Comparison of ENCODE assay signal across 8 mouse cellular contexts in genomic region chr10:59915196-59915962, GRCm38 (mm10). TPM values are rescaled to one million over a fixed set of nuclear protein-coding genes. Genes with fewer than 3 reads are reported as not detected.
DNase-seq lines count a peak whose midpoint lies in the region; ATAC-seq and TF ChIP-seq lines count a peak whose summit lies in the region.

No protein-coding gene starts in this region.

- H3K27ac ChIP-seq in heart, embryonic 10.5 days, result 0 out of 2 replicates have a peak overlapping the region, but pooled peaks have one; percentile 8
- H3K27ac ChIP-seq in lung, postnatal 0 days (ENCODE audit: low read length), result peak overlapping the region; percentile 84
- H3K27ac ChIP-seq in heart, embryonic 14.5 days (replicated peaks in 1 of 2; ENCODE audit: control insufficient read depth in 1 of 2, insufficient read depth in 1 of 2, low read depth in 2 of 2, low read length in 2 of 2), result peak overlapping the region; percentile 88 to 97
- H3K27ac ChIP-seq in midbrain, postnatal 0 days (ENCODE audit: low read depth, low read length), result no peak overlapping the region

- H3K27me3 ChIP-seq in heart, embryonic 10.5 days (ENCODE audit: insufficient read depth, poor library complexity, severe bottlenecking), result peaks cover 11% of the 10 kb centered on the region; the same call in 1 of the 2 replicates
- no peaks in the 10 kb centered on the region for H3K27me3 ChIP-seq in lung, postnatal 0 days (replicated peaks; ENCODE audit: insufficient read depth, low read length)
- H3K27me3 ChIP-seq in heart, embryonic 14.5 days (ENCODE audit: control insufficient read depth, insufficient read depth, low read length), result no peaks in the 10 kb centered on the region
- no peaks in the 10 kb centered on the region for H3K27me3 ChIP-seq in midbrain, postnatal 0 days (ENCODE audit: insufficient read depth, low read length)

- no peak overlapping the region for H3K4me2 ChIP-seq in lung, postnatal 0 days (replicated peaks; ENCODE audit: low read depth, low read length)
- peak overlapping the region; percentile 69; the same call in 1 of the 2 replicates for H3K4me2 ChIP-seq in heart, embryonic 14.5 days (ENCODE audit: low read length)
- no peak overlapping the region for H3K4me2 ChIP-seq in midbrain, postnatal 0 days (ENCODE audit: low read depth, low read length, poor library complexity, severe bottlenecking)

- peaks cover 35% of the 10 kb centered on the region for H3K4me1 ChIP-seq in heart, embryonic 10.5 days
- peaks cover 31% of the 10 kb centered on the region; the same call in 1 of the 2 replicates for H3K4me1 ChIP-seq in lung, postnatal 0 days (ENCODE audit: insufficient read depth, low read depth, low read length)
- H3K4me1 ChIP-seq in heart, embryonic 14.5 days (ENCODE audit: control insufficient read depth in 2 of 2, insufficient read depth in 2 of 2, low read length in 2 of 2), result peaks cover 28 to 54% of the 10 kb centered on the region in 2 experiments
- H3K4me1 ChIP-seq in midbrain, postnatal 0 days (ENCODE audit: insufficient read depth, low read length), result peaks cover 5% of the 10 kb centered on the region; the same call in 1 of the 2 replicates

- H3K9ac ChIP-seq in lung, postnatal 0 days (replicated peaks; ENCODE audit: low read depth), result no peak overlapping the region
- H3K9ac ChIP-seq in heart, embryonic 14.5 days (ENCODE audit: low read length), result no peak overlapping the region
- no peak overlapping the region for H3K9ac ChIP-seq in midbrain, postnatal 0 days (replicated peaks; ENCODE audit: low read length, poor library complexity, severe bottlenecking)

- 84% methylated on average over 8 of the region's 8 CpGs for WGBS in heart, embryonic 10.5 days
- WGBS in lung, postnatal 0 days, result 73% methylated on average over 8 of the region's 8 CpGs
- 80% methylated on average over 8 of the region's 8 CpGs for WGBS in heart, embryonic 14.5 days
- 92% methylated on average over 8 of the region's 8 CpGs for WGBS in midbrain, postnatal 0 days

- no peak for DNase-seq in heart, embryonic 10.5 days (ENCODE audit: low spot score)
- no peak for DNase-seq in heart, adult 8-10 months (ENCODE audit: low spot score)
- DNase-seq in lung, postnatal 0 days (ENCODE audit: low spot score), result no peak
- no peak for DNase-seq in lung, postnatal 4 days
- peak; percentile 49 for DNase-seq in testis, postnatal 10 days (ENCODE audit: low spot score)
- DNase-seq in spleen, postnatal 10 days (ENCODE audit: low spot score in 2 of 2), result no peak
- no peak for DNase-seq in midbrain, postnatal 0 days (ENCODE audit: low spot score)

- no peak for ATAC-seq in lung, postnatal 0 days
- no peak for ATAC-seq in heart, embryonic 14.5 days (ENCODE audit: insufficient number of reproducible peaks, insufficient read depth, low FRiP score, low read depth)
- no peak for ATAC-seq in midbrain, postnatal 0 days (ENCODE audit: low FRiP score)

- TF ChIP-seq CTCF in lung, postnatal 0 days (IDR thresholded peaks at IDR 0.05), result no peak
- TF ChIP-seq CTCF in midbrain, postnatal 0 days (IDR thresholded peaks at IDR 0.05), result no peak

- H3K4me3 ChIP-seq in heart, embryonic 10.5 days, result no peak overlapping the region
- H3K4me3 ChIP-seq in lung, postnatal 0 days (ENCODE audit: low read depth, low read length), result no peak overlapping the region
- H3K4me3 ChIP-seq in heart, embryonic 14.5 days (ENCODE audit: control insufficient read depth in 1 of 2, insufficient read depth in 1 of 2, low read depth in 1 of 2, low read length in 2 of 2), result no peak overlapping the region
- H3K4me3 ChIP-seq in midbrain, postnatal 0 days (ENCODE audit: low read depth, low read length), result no peak overlapping the region

- H3K9me3 ChIP-seq in heart, embryonic 10.5 days, result no peaks in the 10 kb centered on the region
- H3K9me3 ChIP-seq in lung, postnatal 0 days (ENCODE audit: low read length), result no peaks in the 10 kb centered on the region
- H3K9me3 ChIP-seq in heart, embryonic 14.5 days (ENCODE audit: control insufficient read depth, low read length), result no peaks in the 10 kb centered on the region
- no peaks in the 10 kb centered on the region for H3K9me3 ChIP-seq in midbrain, postnatal 0 days (ENCODE audit: low read length)

- H3K36me3 ChIP-seq in heart, embryonic 10.5 days, result no peaks in the 10 kb centered on the region
- no peaks in the 10 kb centered on the region for H3K36me3 ChIP-seq in lung, postnatal 0 days (ENCODE audit: insufficient read depth, low read length)
- no peaks in the 10 kb centered on the region for H3K36me3 ChIP-seq in heart, embryonic 14.5 days (ENCODE audit: control insufficient read depth, insufficient read depth, low read length)
- H3K36me3 ChIP-seq in midbrain, postnatal 0 days (ENCODE audit: insufficient read depth, low read length), result no peaks in the 10 kb centered on the region

- TF ChIP-seq EP300 in lung, postnatal 0 days (IDR thresholded peaks at IDR 0.05), result no peak

RNA-seq across cellular contexts. Expression of gene Dnajb12, which starts 36.0 kb away (rescaled TPM):
- polyA plus RNA-seq in heart, embryonic 10.5 days (2016; fragmentation: Nextera tagmentation; extraction: Ambion mirVana), result 28.8 and 32.0 TPM in 2 replicates
- 10 to 100 TPM; 38.1 to 44.8 (median 44.4) TPM for total RNA-seq in heart, adult 8-10 months (2022)
- 19.8 and 24.4 TPM in 2 replicates for polyA plus RNA-seq in lung, postnatal 0 days (2015; fragmentation: Nextera tagmentation; extraction: Ambion mirVana)
- polyA plus RNA-seq in heart, embryonic 14.5 days (2014; fragmentation: Nextera tagmentation; extraction: Ambion mirVana), result 26.9 and 28.6 TPM in 2 replicates
- total RNA-seq in midbrain, postnatal 0 days (2014; rRNA removed), result 47.9 and 51.6 TPM in 2 replicates
- 25.7 and 26.3 TPM in 2 replicates for polyA plus RNA-seq in midbrain, postnatal 0 days (2015; fragmentation: Nextera tagmentation; extraction: Ambion mirVana)

RNA-seq across cellular contexts. Expression of gene Ddit4, which starts 36.3 kb away (rescaled TPM):
- 17.6 and 32.8 TPM in 2 replicates for polyA plus RNA-seq in heart, embryonic 10.5 days (2016; fragmentation: Nextera tagmentation; extraction: Ambion mirVana)
- 10 to 100 TPM; 22.1 to 74.4 (median 55.6) TPM for total RNA-seq in heart, adult 8-10 months (2022)
- polyA plus RNA-seq in lung, postnatal 0 days (2015; fragmentation: Nextera tagmentation; extraction: Ambion mirVana), result 21.2 and 28.1 TPM in 2 replicates
- polyA plus RNA-seq in heart, embryonic 14.5 days (2014; fragmentation: Nextera tagmentation; extraction: Ambion mirVana), result 0.70 and 2.4 TPM in 2 replicates
- total RNA-seq in midbrain, postnatal 0 days (2014; rRNA removed), result 56.6 and 57.5 TPM in 2 replicates
- polyA plus RNA-seq in midbrain, postnatal 0 days (2015; fragmentation: Nextera tagmentation; extraction: Ambion mirVana), result 43.4 and 43.6 TPM in 2 replicates
